Mouse (Mus musculus) R1 (cell line): ENCODE results near the gene 1810055G02Rik.

Experiments used
- DNase-seq: peaks from one replicate; pipeline ENCODE4 v3.0.0-alpha.2; 2018; ENCODE audit warnings: low read depth, low spot score

The 1810055G02Rik gene

GRCm38 (mm10) chr19:3708078-3709012, at the start of gene 1810055G02Rik:
1810055G02Rik (plus strand) TSS chr19:3708293.
- DNase-seq, result peak; percentile 97

- DNase-seq, result no peak
Observed at GRCm38 (mm10) chr19:3665510-3665909, 42.6 kb upstream of the 1810055G02Rik start.

- no peak for DNase-seq
Observed at GRCm38 (mm10) chr19:3666632-3667031, 41.5 kb upstream of the 1810055G02Rik start.

- DNase-seq, result no peak
Observed at GRCm38 (mm10) chr19:3667155-3667895, 40.8 kb upstream of the 1810055G02Rik start.

- peak; percentile 61 for DNase-seq
Observed at GRCm38 (mm10) chr19:3667979-3668378, 40.1 kb upstream of the 1810055G02Rik start.

GRCm38 (mm10) chr19:3668551-3668950, 39.5 kb upstream of the 1810055G02Rik start:
- no peak for DNase-seq

- DNase-seq, result no peak
Observed at GRCm38 (mm10) chr19:3669100-3669499, 39.0 kb upstream of the 1810055G02Rik start.

GRCm38 (mm10) chr19:3673149-3673548, 34.9 kb upstream of the 1810055G02Rik start:
- peak; percentile 70 for DNase-seq

- DNase-seq, result no peak
Observed at GRCm38 (mm10) chr19:3674122-3674855, 33.8 kb upstream of the 1810055G02Rik start.

- no peak for DNase-seq
Observed at GRCm38 (mm10) chr19:3680732-3681131, 27.4 kb upstream of the 1810055G02Rik start.

- DNase-seq, result no peak
Observed at GRCm38 (mm10) chr19:3681310-3681934, 26.7 kb upstream of the 1810055G02Rik start.

- DNase-seq, result no peak
Observed at GRCm38 (mm10) chr19:3684414-3684813, 23.7 kb upstream of the 1810055G02Rik start.

GRCm38 (mm10) chr19:3684957-3685580, 23.0 kb upstream of the 1810055G02Rik start:
- no peak for DNase-seq

GRCm38 (mm10) chr19:3685611-3686214, 22.4 kb upstream of the 1810055G02Rik start:
- DNase-seq, result no peak

GRCm38 (mm10) chr19:3686215-3686894, 21.7 kb upstream of the 1810055G02Rik start, which contains the start of gene Lrp5:
Lrp5 (minus strand) TSS chr19:3686564.
- peak; percentile 70 for DNase-seq

- DNase-seq, result peak; percentile 76
Observed at GRCm38 (mm10) chr19:3687676-3688171, 20.4 kb upstream of the 1810055G02Rik start.

- no peak for DNase-seq
Observed at GRCm38 (mm10) chr19:3691337-3691736, 16.8 kb upstream of the 1810055G02Rik start.

GRCm38 (mm10) chr19:3692414-3693145, 15.5 kb upstream of the 1810055G02Rik start:
- no peak for DNase-seq

- no peak for DNase-seq
Observed at GRCm38 (mm10) chr19:3694476-3694875, 13.6 kb upstream of the 1810055G02Rik start.
